9 mouse cellular contexts compared by ENCODE assay signal in genomic region chr3:27338437-27338836, GRCm38 (mm10). TPM values are rescaled to one million over a fixed set of nuclear protein-coding genes. Genes with fewer than 3 reads are reported as not detected.
DNase-seq lines count a peak whose midpoint lies in the region; ATAC-seq and TF ChIP-seq lines count a peak whose summit lies in the region.
"Had no signal": no experiment of that assay in that cellular context is flagged by ENCODE, and none has a peak within 500 bp of the region (broad histone marks: within the 10 kb centered on the region; RNA-seq: fewer than 3 reads in every experiment).

No protein-coding gene starts in this region.

- no peak overlapping the region for H3K4me3 ChIP-seq in heart, embryonic 10.5 days
- H3K4me3 ChIP-seq in hindbrain, postnatal 0 days (ENCODE audit: low read length): no peak overlapping the region

- ATAC-seq in hindbrain, postnatal 0 days: peak; percentile 24; the same call in 1 of the 2 replicates

- no peaks in the 10 kb centered on the region for H3K4me1 ChIP-seq in heart, embryonic 10.5 days
- H3K4me1 ChIP-seq in hindbrain, postnatal 0 days (ENCODE audit: insufficient read depth, low read length): no peaks in the 10 kb centered on the region

- DNase-seq in heart, adult 11 months: peak; percentile 79
- DNase-seq in heart, embryonic 10.5 days (ENCODE audit: low spot score): no peak
- DNase-seq in right cerebral cortex, adult 2 months (ENCODE audit: low spot score in 2 of 2): peak; percentile 51 to 62
- no peak for DNase-seq in right cerebral cortex, adult 18-20 months
- peak; percentile 62 for DNase-seq in brain, adult 2 months (ENCODE audit: low read depth, low spot score)
- DNase-seq in hindbrain, postnatal 0 days (ENCODE audit: low spot score): peak; percentile 80
- peak; percentile 79 for DNase-seq in lung, postnatal 36 days
- no peak for DNase-seq in spleen, postnatal 4 days (ENCODE audit: low spot score in 2 of 2)

- H3K36me3 ChIP-seq in heart, embryonic 10.5 days: no peaks in the 10 kb centered on the region
- no peaks in the 10 kb centered on the region for H3K36me3 ChIP-seq in hindbrain, postnatal 0 days (ENCODE audit: insufficient read depth, low read length)

- no peak overlapping the region for H3K9ac ChIP-seq in hindbrain, postnatal 0 days (replicated peaks; ENCODE audit: low read length)

- no peaks in the 10 kb centered on the region for H3K27me3 ChIP-seq in heart, embryonic 10.5 days (ENCODE audit: insufficient read depth, poor library complexity, severe bottlenecking)
- H3K27me3 ChIP-seq in hindbrain, postnatal 0 days (ENCODE audit: insufficient read depth, low read length): no peaks in the 10 kb centered on the region

- WGBS in heart, embryonic 10.5 days: 30% methylated on average over 6 of the region's 6 CpGs
- 38% methylated on average over 6 of the region's 6 CpGs for WGBS in hindbrain, postnatal 0 days

- peak; percentile 66 for TF ChIP-seq CTCF in hindbrain, postnatal 0 days (IDR thresholded peaks at IDR 0.05; ENCODE audit: low read depth)

- no peak overlapping the region for H3K27ac ChIP-seq in heart, embryonic 10.5 days
- no peak overlapping the region for H3K27ac ChIP-seq in hindbrain, postnatal 0 days

- no peaks in the 10 kb centered on the region for H3K9me3 ChIP-seq in heart, embryonic 10.5 days
- H3K9me3 ChIP-seq in hindbrain, postnatal 0 days (ENCODE audit: low read length): no peaks in the 10 kb centered on the region

- no peak overlapping the region for H3K4me2 ChIP-seq in hindbrain, postnatal 0 days (ENCODE audit: low read depth, low read length)

RNA-seq across cellular contexts. Expression of gene Tnfsf10, which starts 21.6 kb away (rescaled TPM):
- polyA plus RNA-seq in heart, embryonic 10.5 days (2016; fragmentation: Nextera tagmentation; extraction: Ambion mirVana): not detected in 2 replicates
- total RNA-seq in hindbrain, postnatal 0 days (2014; rRNA removed): 0.36 and 0.73 TPM in 2 replicates
- polyA plus RNA-seq in hindbrain, postnatal 0 days (2015; fragmentation: Nextera tagmentation; extraction: Ambion mirVana): 0.35 and 0.42 TPM in 2 replicates

RNA-seq across cellular contexts. Expression of gene Ghsr, which starts 32.7 kb away (rescaled TPM):
- polyA plus RNA-seq in heart, embryonic 10.5 days (2016; fragmentation: Nextera tagmentation; extraction: Ambion mirVana): not detected in 2 replicates
- total RNA-seq in hindbrain, postnatal 0 days (2014; rRNA removed): 1.1 and 1.2 TPM in 2 replicates
- polyA plus RNA-seq in hindbrain, postnatal 0 days (2015; fragmentation: Nextera tagmentation; extraction: Ambion mirVana): 0.38 and 0.63 TPM in 2 replicates
- polyA plus RNA-seq: heart, embryonic 16.5 days had no signal

Comparison
In these comparisons a context has a peak if more than half of its experiments do, and no peak if none do; other contexts are left out.
1. DNase-seq: peak in heart, adult 11 months (single experiment), right cerebral cortex, adult 2 months (2 of 2), brain, adult 2 months (single experiment), hindbrain, postnatal 0 days (single experiment) and lung, postnatal 36 days (single experiment); none in heart, embryonic 10.5 days (single experiment), right cerebral cortex, adult 18-20 months (single experiment) and spleen, postnatal 4 days (0 of 2).